Mouse (Mus musculus) heart, embryonic 14.5 days (tissue): ENCODE data around the gene Jtb. TPM values are rescaled to one million over a fixed set of nuclear protein-coding genes. Genes with fewer than 3 reads are reported as not detected.

Experiments used
- ATAC-seq: fragments of 200-750 bp; cut with Nextera tagmentation; 2 replicates; pipeline ENCODE4 v1.8.0; 2017; ENCODE audit warnings: low read depth, moderate TSS enrichment; ENCODE audit not compliant: insufficient number of reproducible peaks, insufficient read depth, low FRiP score
- H3K27ac ChIP-seq, 2 experiments: fragments of 200-500 bp in 1 of 2; fragments of 300-500 bp in 1 of 2; sonication (generic) in 1 of 2; replicated peaks in 1 of 2; 2 replicates each; pipeline ENCODE4 v1.5.1; 2012 to 2014; ENCODE audit warnings: low read depth in 2 of 2, low read length in 2 of 2, control low read depth in 1 of 2, mild to moderate bottlenecking in 1 of 2, mixed read lengths in 1 of 2; ENCODE audit not compliant: control insufficient read depth in 1 of 2, insufficient read depth in 1 of 2
- H3K27me3 ChIP-seq: fragments of 300-500 bp; sonication (generic); 2 replicates; pipeline ENCODE4 v1.6.1; 2014; ENCODE audit warnings: mild to moderate bottlenecking, low read length, control low read depth; ENCODE audit not compliant: control insufficient read depth, insufficient read depth
- H3K36me3 ChIP-seq: fragments of 300-500 bp; sonication (generic); 2 replicates; pipeline ENCODE4 v1.6.1; 2014; ENCODE audit warnings: mild to moderate bottlenecking, control low read depth, low read length, mixed read lengths; ENCODE audit not compliant: control insufficient read depth, insufficient read depth
- H3K4me1 ChIP-seq, 2 experiments: fragments of 200-500 bp in 1 of 2; fragments of 300-500 bp in 1 of 2; sonication (generic) in 1 of 2; 2 replicates each; pipeline ENCODE4 v1.6.1; 2012 to 2014; ENCODE audit warnings: low read length in 2 of 2, control low read depth in 1 of 2, mixed read lengths in 1 of 2; ENCODE audit not compliant: control insufficient read depth in 2 of 2, insufficient read depth in 2 of 2
- H3K4me2 ChIP-seq: fragments of 300-500 bp; sonication (generic); 2 replicates; pipeline ENCODE4 v1.6.1; 2014; ENCODE audit warnings: mild to moderate bottlenecking, low read length
- H3K4me3 ChIP-seq, 2 experiments: fragments of 200-500 bp in 1 of 2; fragments of 300-500 bp in 1 of 2; sonication (generic) in 1 of 2; 2 replicates each; pipeline ENCODE4 v1.5.1; 2012 to 2014; ENCODE audit warnings: low read length in 2 of 2, mild to moderate bottlenecking in 2 of 2, control low read depth in 1 of 2, low read depth in 1 of 2, moderate library complexity in 1 of 2; ENCODE audit not compliant: control insufficient read depth in 1 of 2, insufficient read depth in 1 of 2
- H3K9ac ChIP-seq: fragments of 300-500 bp; sonication (generic); 2 replicates; pipeline ENCODE4 v1.6.1; 2014; ENCODE audit warnings: mild to moderate bottlenecking, low read length
- H3K9me3 ChIP-seq: fragments of 300-500 bp; sonication (generic); 2 replicates; pipeline ENCODE4 v1.6.1; 2016; ENCODE audit warnings: low read length, control low read depth; ENCODE audit not compliant: control insufficient read depth
- WGBS: fragments of 180-500 bp; shearing (Covaris S2); extraction: QIAGEN DNeasy Blood & Tissue Kit; methylation state at CpG from one replicate; pipeline ENCODE4 v1.1.7; 2014; 5-methylcytosine and 5-hydroxymethylcytosine counted together
- microRNA-seq: library from miRNA; unstranded; fragments of <30 nt; microRNA quantifications from one replicate; pipeline ENCODE4, GENCODE M21; 2016
- polyA plus RNA-seq: library from polyadenylated mRNA; unstranded; fragments of >200 nt; fragmentation: Nextera tagmentation; extraction: Ambion mirVana; gene quantifications from 2 replicates; pipeline ENCODE4 v1.2.1, GENCODE M21; 2014

Jtb gene
- polyA plus RNA-seq, 1 experiment from 2014 or later: 96.7 TPM

DNA sequence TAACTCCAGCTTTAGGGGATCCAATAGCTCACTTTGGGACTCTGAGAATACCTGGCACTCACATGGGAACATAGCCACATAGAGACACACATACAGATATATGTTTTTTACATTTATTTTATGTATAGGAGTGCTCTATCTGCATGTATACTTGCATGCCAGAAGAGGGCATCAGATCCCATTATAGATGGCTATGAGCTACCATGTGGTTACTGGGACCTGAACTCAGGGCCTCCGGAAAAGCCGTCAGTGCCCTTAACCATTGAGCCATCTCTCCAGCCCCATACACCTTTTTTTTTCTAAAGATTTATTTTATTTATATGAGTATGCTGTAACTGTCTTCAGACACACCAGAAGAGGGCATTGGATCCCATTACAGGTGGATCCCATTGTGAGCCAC is 52.8 kb downstream of the Jtb start:
- no peak overlapping the region for H3K27ac ChIP-seq
- peaks cover 22% of the 10 kb centered on the region for H3K36me3 ChIP-seq
- H3K4me3 ChIP-seq: no peak overlapping the region
- no peaks in the 10 kb centered on the region for H3K27me3 ChIP-seq
- ATAC-seq: no peak
- 99% methylated on average over 2 of the region's 2 CpGs for WGBS
- H3K9ac ChIP-seq: no peak overlapping the region
- H3K4me2 ChIP-seq: no peak overlapping the region
- H3K9me3 ChIP-seq: no peaks in the 10 kb centered on the region
- no peaks in the 10 kb centered on the region for H3K4me1 ChIP-seq

Small RNA genes lying within 50 kb of the gene (microRNA-seq; reads per million reads assigned to microRNA genes)
- gene Mir7012: not detected

Other genes starting within 250 kb of the Jtb start
- 78.4 and 81.9 TPM in 2 replicates for gene Hax1, start 232.8 kb upstream of the Jtb start, polyA plus RNA-seq
- 146 and 162 TPM in 2 replicates for gene 4933434E20Rik, start 180.0 kb upstream of the Jtb start, polyA plus RNA-seq
- gene Ubap2l, start 179.0 kb upstream of the Jtb start, polyA plus RNA-seq: 154 and 173 TPM in 2 replicates
- 236 and 242 TPM in 2 replicates for gene Tpm3, start 158.9 kb upstream of the Jtb start, polyA plus RNA-seq
- 0.24 and 0.43 TPM in 2 replicates for gene Nup210l, start 127.5 kb upstream of the Jtb start, polyA plus RNA-seq
- 1,133 and 1,344 TPM in 2 replicates for gene Rps27, start 17.9 kb upstream of the Jtb start, polyA plus RNA-seq
- gene Rab13, start 17.9 kb upstream of the Jtb start, polyA plus RNA-seq: 12.1 and 12.6 TPM in 2 replicates
- 1.9 and 3.5 TPM in 2 replicates for gene Creb3l4, start 11.9 kb downstream of the Jtb start, polyA plus RNA-seq
- gene Slc39a1, start 16.6 kb downstream of the Jtb start, polyA plus RNA-seq: 86.6 and 88.2 TPM in 2 replicates
- gene Crtc2, start 22.6 kb downstream of the Jtb start, polyA plus RNA-seq: 7.5 and 8.7 TPM in 2 replicates
- gene Dennd4b, start 33.6 kb downstream of the Jtb start, polyA plus RNA-seq: 5.4 and 5.6 TPM in 2 replicates
- 8.2 and 9.4 TPM in 2 replicates for gene Gatad2b, start 61.6 kb downstream of the Jtb start, polyA plus RNA-seq
- 4.3 and 4.6 TPM in 2 replicates for gene Slc27a3, start 158.3 kb downstream of the Jtb start, polyA plus RNA-seq
- gene Ints3, start 202.0 kb downstream of the Jtb start, polyA plus RNA-seq: 21.0 and 22.1 TPM in 2 replicates
- gene Npr1, start 234.3 kb downstream of the Jtb start, polyA plus RNA-seq: 11.6 and 11.8 TPM in 2 replicates
- 110 and 112 TPM in 2 replicates for gene Ilf2, start 244.5 kb downstream of the Jtb start, polyA plus RNA-seq